Mouse (Mus musculus) right cerebral cortex, postnatal 25 days (tissue): ENCODE results near the gene S100a14.

Source experiments
- DNase-seq: peaks from one replicate; pipeline ENCODE4 v3.0.0; 2022

S100a14 gene

GRCm38 (mm10) chr3:90525421-90525820, 1.2 kb upstream of the S100a14 start:
- no peak for DNase-seq

DNA sequence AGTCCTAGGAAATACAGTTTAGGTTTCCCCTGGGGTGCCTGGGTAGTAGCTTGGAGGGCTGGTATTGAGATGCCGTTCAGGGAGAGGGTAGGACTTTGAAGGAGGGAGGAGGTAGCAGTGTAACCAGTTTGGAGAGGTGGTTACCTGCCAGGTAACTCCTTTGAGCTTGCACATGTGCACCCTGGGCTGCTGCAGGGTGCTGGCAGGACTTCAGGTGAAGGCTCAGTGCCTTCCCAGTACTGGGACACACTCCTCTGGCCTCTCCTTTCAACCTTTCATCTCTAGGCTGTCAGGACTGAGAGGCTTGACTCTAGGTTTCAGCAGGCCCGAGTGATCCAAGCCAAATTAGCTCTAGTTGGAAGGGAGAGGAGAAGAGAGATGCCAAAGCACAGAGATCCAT, 580 bp upstream of the S100a14 start:
- DNase-seq, result no peak

GRCm38 (mm10) chr3:90527291-90527873, 726 bp downstream of the S100a14 start:
- no peak for DNase-seq

GRCm38 (mm10) chr3:90531713-90532112, 5.1 kb downstream of the S100a14 start:
- DNase-seq, result no peak

DNA sequence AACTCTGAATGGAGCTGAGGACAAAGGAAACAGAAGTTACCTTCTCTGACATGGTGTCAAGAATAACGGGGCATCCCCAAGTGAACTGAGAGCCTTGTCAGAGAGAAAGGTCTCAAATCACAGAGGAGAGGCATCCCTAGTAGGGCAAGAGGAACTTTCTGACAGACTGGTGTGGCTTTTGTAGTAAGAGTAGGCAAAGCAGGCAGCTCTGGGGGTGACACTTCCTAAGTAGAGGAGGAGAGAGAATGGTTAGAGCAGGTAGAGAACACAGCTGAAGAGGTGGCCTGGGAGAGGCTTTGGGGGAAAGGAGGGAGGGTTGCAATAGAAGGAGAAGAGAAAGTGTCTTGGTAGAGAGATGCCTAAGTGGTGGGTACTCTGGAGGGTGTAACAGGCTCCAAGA, 8.8 kb downstream of the S100a14 start:
- DNase-seq, result no peak

- peak; percentile 27 for DNase-seq
Observed at GRCm38 (mm10) chr3:90537141-90537904, 10.7 kb downstream of the S100a14 start, which contains the start of gene S100a16. S100a16 (plus strand) TSS chr3:90537254.

DNA sequence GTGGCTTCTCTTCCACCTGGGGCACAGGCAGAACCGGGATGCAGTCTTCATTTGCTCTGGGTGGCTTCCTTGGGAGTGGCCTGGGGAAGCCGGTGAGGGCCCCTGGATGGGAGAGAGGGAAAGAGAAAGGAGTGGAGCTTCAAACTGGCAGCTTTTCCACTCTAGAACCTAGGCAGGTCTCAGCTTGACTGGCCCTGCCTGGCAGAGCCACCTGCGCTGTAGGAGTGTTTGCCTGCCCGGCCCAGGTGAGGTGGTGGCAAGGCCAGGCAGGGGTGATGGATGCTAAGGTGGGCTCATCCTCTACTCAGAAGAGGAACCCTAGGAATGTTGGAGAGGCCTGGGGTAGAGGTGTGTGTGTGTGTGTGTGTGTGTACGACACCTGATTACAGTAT, 11.2 kb downstream of the S100a14 start:
- DNase-seq, result no peak

GRCm38 (mm10) chr3:90540904-90541303, 14.2 kb downstream of the S100a14 start:
- no peak for DNase-seq

GRCm38 (mm10) chr3:90549676-90550420, 23.2 kb downstream of the S100a14 start:
- no peak for DNase-seq

DNA sequence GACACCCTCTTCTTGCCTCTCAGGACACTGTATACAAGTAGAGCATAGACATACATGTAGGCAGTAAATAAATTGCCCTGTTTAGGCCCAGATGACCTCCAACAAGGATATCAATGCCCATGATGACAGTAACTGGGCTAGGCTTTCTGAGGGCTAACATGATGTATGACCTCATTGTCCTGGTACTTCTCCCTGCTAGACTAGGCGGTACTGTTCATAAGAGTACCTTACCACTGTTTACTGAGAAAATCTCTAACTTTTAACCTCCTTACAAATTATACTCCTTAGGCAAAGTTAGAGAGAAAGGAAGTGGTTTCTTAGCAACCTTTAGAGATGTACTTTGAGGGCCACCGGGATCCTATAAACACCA, 23.8 kb downstream of the S100a14 start:
- DNase-seq, result no peak

DNA sequence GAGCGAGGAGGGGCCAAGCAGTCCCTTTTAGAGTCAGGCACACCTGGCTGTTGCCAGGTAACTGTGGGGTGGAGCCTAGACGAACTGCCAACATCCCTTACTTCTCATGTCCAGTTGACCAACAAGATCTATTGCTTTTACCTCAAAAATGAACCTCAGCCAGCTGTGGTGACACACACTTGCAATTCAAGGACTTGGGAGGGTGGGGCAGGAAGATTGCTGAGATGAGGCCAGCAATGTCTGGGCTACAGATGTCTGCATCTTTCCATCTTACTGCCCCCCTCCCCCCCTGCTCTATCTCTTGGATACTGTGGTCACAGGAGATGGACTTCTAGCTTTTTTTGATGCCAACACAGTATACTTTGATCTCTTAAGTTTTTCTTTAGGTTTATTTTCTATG, 25.6 kb downstream of the S100a14 start:
- no peak for DNase-seq

DNA sequence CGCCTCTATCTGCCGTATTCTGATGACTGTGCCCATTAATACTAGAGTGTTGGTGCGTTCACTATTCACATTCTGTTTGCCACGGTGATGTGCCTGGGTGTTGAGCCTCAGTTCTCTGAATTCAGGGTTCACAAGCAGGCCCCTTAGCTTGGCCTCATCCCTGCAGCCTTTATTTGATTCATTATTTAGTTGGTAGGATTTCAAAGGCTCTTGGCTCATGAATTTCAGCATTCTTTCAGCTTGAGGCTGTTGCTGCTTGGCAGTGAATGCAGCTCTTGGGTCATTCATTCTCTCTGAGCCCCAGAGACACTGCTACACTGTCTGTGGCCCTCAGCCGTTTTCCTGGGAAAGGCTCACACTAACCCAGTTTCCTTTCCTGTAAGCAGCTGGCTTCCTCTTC, 29.3 kb downstream of the S100a14 start:
- peak; percentile 15 for DNase-seq

DNA sequence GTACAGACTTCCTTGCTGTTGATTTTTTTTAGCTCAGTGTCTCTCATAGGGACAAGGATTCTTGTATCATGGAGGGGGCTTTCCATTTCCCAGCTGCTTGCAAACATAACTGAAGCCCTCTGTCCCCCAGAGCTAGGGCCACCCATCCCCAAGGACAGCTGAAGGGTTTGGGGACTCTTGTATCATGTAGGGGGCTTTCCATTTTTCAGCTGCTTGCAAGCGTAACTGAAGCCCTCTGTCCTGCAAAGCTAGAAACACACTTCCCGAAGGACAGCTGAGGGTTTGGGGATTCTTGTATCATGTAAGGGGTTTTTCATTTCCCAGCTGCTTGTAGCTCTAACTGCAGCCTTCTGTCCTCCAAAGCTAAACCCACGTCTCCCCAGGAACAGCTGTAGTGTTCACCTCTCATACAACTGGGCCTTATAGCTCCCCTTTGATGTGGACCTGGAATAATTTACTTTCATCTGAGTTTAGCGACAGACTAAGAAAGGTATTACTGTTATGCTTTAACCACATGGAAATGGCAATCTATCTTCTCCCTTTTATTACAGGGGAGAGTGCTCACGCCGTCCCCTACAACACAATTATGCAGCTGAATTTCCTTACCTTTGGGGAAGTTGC, 33.5 kb downstream of the S100a14 start, which contains the start of gene S100a3:
S100a3 (plus strand) TSS at position 571 of the 621 bp plus-strand sequence.
- DNase-seq, result no peak

DNA sequence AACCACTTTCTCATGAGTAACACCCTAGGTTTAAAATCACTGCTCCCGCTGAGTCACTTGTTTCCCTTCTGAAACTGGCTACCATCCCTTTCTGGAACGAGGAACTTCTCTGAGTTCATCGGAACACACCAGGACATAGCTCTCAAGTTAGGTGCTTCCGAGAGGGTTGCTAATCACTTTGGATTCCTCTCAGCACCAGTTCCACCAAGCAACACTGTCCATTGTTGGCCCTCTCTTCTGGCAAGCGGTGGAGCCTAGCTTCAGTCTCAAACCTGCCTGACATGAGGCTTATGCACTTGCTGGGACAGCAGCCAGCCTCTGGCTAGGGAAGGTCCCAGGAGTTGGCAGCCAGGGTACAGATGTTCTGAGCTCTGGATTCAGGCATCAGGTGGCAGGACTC, 48.0 kb downstream of the S100a14 start:
- no peak for DNase-seq

DNA sequence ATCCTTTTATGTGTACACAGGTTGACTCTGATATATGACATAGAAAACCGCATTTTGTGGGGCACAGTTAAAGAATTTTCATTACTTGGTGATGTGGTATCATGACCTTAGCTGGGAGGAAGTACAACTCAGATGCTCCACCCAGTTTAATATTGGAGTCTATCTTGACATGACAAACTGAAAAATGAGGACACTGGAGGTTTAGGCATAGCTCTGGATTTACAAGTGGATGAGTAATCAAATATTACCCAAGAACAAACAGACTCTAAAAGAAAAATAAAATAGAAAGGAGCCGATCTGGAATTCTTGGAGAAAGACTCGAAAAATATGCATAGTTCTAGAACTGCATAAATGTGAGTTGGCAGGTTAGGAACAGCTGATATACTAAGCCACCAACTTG, 48.7 kb downstream of the S100a14 start:
- DNase-seq, result no peak

DNA sequence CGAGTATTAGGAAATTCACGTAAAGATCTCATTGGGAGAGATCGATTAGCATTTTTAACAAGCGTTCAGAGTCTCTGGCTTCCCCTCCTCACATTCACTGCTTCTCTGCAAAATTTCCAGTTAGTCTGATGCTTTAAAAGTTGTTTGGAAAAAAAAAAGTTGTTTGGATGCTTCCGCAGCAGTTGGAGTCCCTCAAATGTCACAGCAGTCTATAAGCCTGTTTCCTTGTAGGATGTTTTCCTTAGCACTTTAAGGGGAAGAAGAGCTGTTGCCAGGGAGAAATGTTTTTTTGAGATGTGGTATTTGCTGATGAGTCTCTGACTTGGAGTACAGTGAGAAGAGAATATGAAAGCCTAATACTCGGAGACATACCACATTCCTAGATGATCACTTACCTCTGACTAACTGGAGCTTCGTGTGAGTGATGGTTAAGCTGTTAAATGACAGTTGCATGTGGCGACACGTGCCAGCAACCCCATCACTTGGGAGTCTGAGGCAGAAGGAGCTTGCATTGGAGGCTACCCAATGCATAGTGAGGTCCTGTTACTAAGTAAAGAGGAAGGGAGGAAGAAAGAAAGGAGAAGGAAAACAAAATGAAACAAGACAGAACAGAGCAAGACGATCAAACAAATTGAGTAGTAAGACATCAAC, 49.8 kb downstream of the S100a14 start:
- no peak for DNase-seq
